Mouse (Mus musculus): Measurements from ENCODE around the gene Ubxn7. TPM values are rescaled to one million over a fixed set of nuclear protein-coding genes. Genes with fewer than 3 reads are reported as not detected.
A peak's percentile ranks its signal among the peaks of the same experiment; 100 is the strongest.

Ubxn7 gene
- polyA plus RNA-seq, 1 experiment from 2014 or later: 21.1 TPM

- peak; percentile 80 for DNase-seq (ENCODE audit: low spot score)
- peak overlapping the region; percentile 98 for H3K4me3 ChIP-seq
- H3K9me3 ChIP-seq: no peaks in the 10 kb centered on the region
- WGBS: under 1% methylated on average over 54 of the region's 54 CpGs
- peaks cover 29% of the 10 kb centered on the region for H3K4me1 ChIP-seq
- no peaks in the 10 kb centered on the region for H3K27me3 ChIP-seq (ENCODE audit: insufficient read depth, poor library complexity, severe bottlenecking)
- H3K36me3 ChIP-seq: no peaks in the 10 kb centered on the region
- peak overlapping the region; percentile 99 for H3K27ac ChIP-seq
Measured at GRCm38 (mm10) chr16:32332556-32333511, 777 bp downstream of the Ubxn7 start.

- Histone ChIP-seq H3K4me1 (peaks cover 30% of the 10 kb centered on the region), H3K36me3 (no peaks in the 10 kb centered on the region), H3K9me3 (no peaks in the 10 kb centered on the region), H3K27me3 (ENCODE audit: insufficient read depth, poor library complexity, severe bottlenecking) (no peaks in the 10 kb centered on the region), H3K4me3 (no peak overlapping the region), H3K27ac (no peak overlapping the region)
- DNase-seq (ENCODE audit: low spot score): no peak
- WGBS: 87% methylated on average over 5 of the region's 5 CpGs
Measured at GRCm38 (mm10) chr16:32335146-32335545, 3.1 kb downstream of the Ubxn7 start.

GRCm38 (mm10) chr16:32336026-32336780, 4.1 kb downstream of the Ubxn7 start:
- H3K4me3 ChIP-seq: no peak overlapping the region
- H3K27me3 ChIP-seq (ENCODE audit: insufficient read depth, poor library complexity, severe bottlenecking): no peaks in the 10 kb centered on the region
- H3K27ac ChIP-seq: no peak overlapping the region
- WGBS: 75% methylated on average over 7 of the region's 7 CpGs
- no peaks in the 10 kb centered on the region for H3K36me3 ChIP-seq
- DNase-seq (ENCODE audit: low spot score): no peak
- H3K4me1 ChIP-seq: peaks cover 34% of the 10 kb centered on the region
- H3K9me3 ChIP-seq: no peaks in the 10 kb centered on the region

- Histone ChIP-seq H3K36me3 (no peaks in the 10 kb centered on the region), H3K4me1 (peaks cover 29% of the 10 kb centered on the region), H3K4me3 (no peak overlapping the region), H3K27me3 (ENCODE audit: insufficient read depth, poor library complexity, severe bottlenecking) (no peaks in the 10 kb centered on the region), H3K27ac (no peak overlapping the region), H3K9me3 (no peaks in the 10 kb centered on the region)
- DNase-seq (ENCODE audit: low spot score): no peak
Measured at GRCm38 (mm10) chr16:32337001-32337400, 4.9 kb downstream of the Ubxn7 start.

GRCm38 (mm10) chr16:32340451-32340850, 8.4 kb downstream of the Ubxn7 start:
- Histone ChIP-seq H3K36me3 (no peaks in the 10 kb centered on the region), H3K27ac (no peak overlapping the region), H3K9me3 (no peaks in the 10 kb centered on the region), H3K27me3 (ENCODE audit: insufficient read depth, poor library complexity, severe bottlenecking) (no peaks in the 10 kb centered on the region), H3K4me1 (peaks cover 25% of the 10 kb centered on the region), H3K4me3 (no peak overlapping the region)
- DNase-seq (ENCODE audit: low spot score): no peak
- 60% methylated on average over 1 of the region's 1 CpGs for WGBS

- no peaks in the 10 kb centered on the region for H3K9me3 ChIP-seq
- no peak overlapping the region for H3K4me3 ChIP-seq
- peaks cover 5% of the 10 kb centered on the region for H3K4me1 ChIP-seq
- H3K36me3 ChIP-seq: no peaks in the 10 kb centered on the region
- no peak overlapping the region for H3K27ac ChIP-seq
- no peak for DNase-seq (ENCODE audit: low spot score)
- H3K27me3 ChIP-seq (ENCODE audit: insufficient read depth, poor library complexity, severe bottlenecking): no peaks in the 10 kb centered on the region
Measured at GRCm38 (mm10) chr16:32345521-32345920, 13.5 kb downstream of the Ubxn7 start.

- peaks cover 34% of the 10 kb centered on the region for H3K36me3 ChIP-seq
- H3K4me1 ChIP-seq: peaks cover 4% of the 10 kb centered on the region; the same call in 1 of the 2 replicates
- H3K4me3 ChIP-seq: no peak overlapping the region
- no peak overlapping the region for H3K27ac ChIP-seq
- no peaks in the 10 kb centered on the region for H3K27me3 ChIP-seq (ENCODE audit: insufficient read depth, poor library complexity, severe bottlenecking)
- WGBS: 87% methylated on average over 3 of the region's 3 CpGs
- no peak for DNase-seq (ENCODE audit: low spot score)
- H3K9me3 ChIP-seq: no peaks in the 10 kb centered on the region
Measured at GRCm38 (mm10) chr16:32350776-32351175, 18.7 kb downstream of the Ubxn7 start.

- Histone ChIP-seq H3K36me3 (peaks cover 59% of the 10 kb centered on the region), H3K4me1 (no peaks in the 10 kb centered on the region), H3K27ac (no peak overlapping the region), H3K9me3 (no peaks in the 10 kb centered on the region), H3K27me3 (ENCODE audit: insufficient read depth, poor library complexity, severe bottlenecking) (no peaks in the 10 kb centered on the region), H3K4me3 (no peak overlapping the region)
- WGBS: 90% methylated on average over 2 of the region's 2 CpGs
- DNase-seq (ENCODE audit: low spot score): no peak
Measured at GRCm38 (mm10) chr16:32363530-32363929, 31.5 kb downstream of the Ubxn7 start.

- Histone ChIP-seq H3K27me3 (ENCODE audit: insufficient read depth, poor library complexity, severe bottlenecking) (no peaks in the 10 kb centered on the region), H3K9me3 (no peaks in the 10 kb centered on the region), H3K4me1 (no peaks in the 10 kb centered on the region), H3K4me3 (no peak overlapping the region), H3K27ac (no peak overlapping the region), H3K36me3 (peaks cover 75% of the 10 kb centered on the region)
- DNase-seq (ENCODE audit: low spot score): no peak
- WGBS: 87% methylated on average over 4 of the region's 4 CpGs
Measured at GRCm38 (mm10) chr16:32371351-32371750, 39.3 kb downstream of the Ubxn7 start.

- H3K36me3 ChIP-seq: peaks cover 94% of the 10 kb centered on the region
- no peak overlapping the region for H3K27ac ChIP-seq
- H3K4me3 ChIP-seq: no peak overlapping the region
- 100% methylated on average over 2 of the region's 2 CpGs for WGBS
- no peaks in the 10 kb centered on the region for H3K27me3 ChIP-seq (ENCODE audit: insufficient read depth, poor library complexity, severe bottlenecking)
- DNase-seq (ENCODE audit: low spot score): no peak
- no peaks in the 10 kb centered on the region for H3K9me3 ChIP-seq
- H3K4me1 ChIP-seq: no peaks in the 10 kb centered on the region
Measured at GRCm38 (mm10) chr16:32379575-32379974, 47.5 kb downstream of the Ubxn7 start.

- Histone ChIP-seq H3K27ac (no peak overlapping the region), H3K27me3 (ENCODE audit: insufficient read depth, poor library complexity, severe bottlenecking) (no peaks in the 10 kb centered on the region), H3K9me3 (no peaks in the 10 kb centered on the region), H3K4me3 (no peak overlapping the region), H3K36me3 (peaks cover 92% of the 10 kb centered on the region), H3K4me1 (no peaks in the 10 kb centered on the region)
- no peak for DNase-seq (ENCODE audit: low spot score)
Measured at GRCm38 (mm10) chr16:32382901-32383300, 50.8 kb downstream of the Ubxn7 start.

- Histone ChIP-seq H3K27me3 (ENCODE audit: insufficient read depth, poor library complexity, severe bottlenecking) (no peaks in the 10 kb centered on the region), H3K4me1 (no peaks in the 10 kb centered on the region), H3K4me3 (no peak overlapping the region), H3K36me3 (peaks cover 79% of the 10 kb centered on the region), H3K27ac (no peak overlapping the region), H3K9me3 (no peaks in the 10 kb centered on the region)
- WGBS: 63% methylated on average over 2 of the region's 2 CpGs
- DNase-seq (ENCODE audit: low spot score): no peak
Measured at GRCm38 (mm10) chr16:32384885-32385284, 52.8 kb downstream of the Ubxn7 start.

GRCm38 (mm10) chr16:32386826-32387225, 54.8 kb downstream of the Ubxn7 start:
- peaks cover 72% of the 10 kb centered on the region for H3K36me3 ChIP-seq
- WGBS: 88% methylated on average over 3 of the region's 3 CpGs

More at GRCm38 (mm10) chr16:32386826-32387225, 54.8 kb downstream of the Ubxn7 start:
- H3K9me3 ChIP-seq: no peaks in the 10 kb centered on the region
- no peaks in the 10 kb centered on the region for H3K4me1 ChIP-seq
- H3K4me3 ChIP-seq: no peak overlapping the region
- H3K27me3 ChIP-seq (ENCODE audit: insufficient read depth, poor library complexity, severe bottlenecking): no peaks in the 10 kb centered on the region
- no peak for DNase-seq (ENCODE audit: low spot score)
- no peak overlapping the region for H3K27ac ChIP-seq
